Mouse (Mus musculus) 3T3-L1 (cell line): ENCODE measurements around the gene Arpc5.
"Not testable (repeated sequence)": the region's sequence is repeated elsewhere in the genome, so short reads cannot be mapped to it uniquely, and the experiment has no call there.

Source experiments
- DNase-seq: peaks from one replicate; pipeline ENCODE4 v3.0.0-alpha.2; 2015; ENCODE audit warnings: low read depth, low spot score

Arpc5 gene

DNA sequence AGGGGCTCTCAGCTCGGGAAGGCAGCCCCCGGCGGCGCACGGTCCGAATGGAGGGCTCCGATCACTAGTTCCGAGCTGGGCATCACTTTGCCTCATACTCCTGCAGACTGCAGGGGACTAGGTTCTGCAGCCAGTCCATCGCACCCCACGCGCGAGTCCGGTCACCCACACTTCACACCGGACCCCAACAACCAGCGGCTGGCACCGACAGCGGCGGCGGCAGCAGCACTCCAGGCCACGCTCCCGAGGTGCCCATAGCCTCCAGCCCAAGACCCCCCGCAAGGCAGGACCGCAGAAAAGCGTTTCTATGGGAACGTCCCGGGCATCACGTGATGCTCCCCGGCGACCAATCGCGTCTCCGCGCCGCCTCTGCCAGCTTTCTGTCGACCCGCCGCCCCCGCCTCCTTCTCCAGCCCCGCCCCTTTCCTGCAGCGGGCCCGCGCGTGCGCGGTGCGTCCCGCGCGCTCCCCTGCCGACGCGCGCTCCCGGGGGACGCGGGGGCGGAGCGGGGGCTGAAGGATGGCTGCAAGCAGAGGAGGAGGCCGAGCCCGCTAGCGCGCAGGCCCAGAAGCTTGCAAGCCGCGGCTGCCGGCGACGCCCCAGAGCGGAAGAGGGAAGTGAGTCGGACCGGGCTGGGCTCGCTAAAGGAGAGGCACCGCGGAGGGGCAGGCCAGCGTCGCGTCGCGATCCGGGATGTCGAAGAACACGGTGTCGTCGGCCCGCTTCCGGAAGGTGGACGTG is at the start of gene Arpc5, which contains the start of gene Rgl1:
Gene Arpc5 (plus strand): TSS at position 511 of the 741 bp plus-strand sequence.
Gene Rgl1 (minus strand): TSS at position 320 of the 741 bp plus-strand sequence.
- DNase-seq, result peak; percentile 93

DNA sequence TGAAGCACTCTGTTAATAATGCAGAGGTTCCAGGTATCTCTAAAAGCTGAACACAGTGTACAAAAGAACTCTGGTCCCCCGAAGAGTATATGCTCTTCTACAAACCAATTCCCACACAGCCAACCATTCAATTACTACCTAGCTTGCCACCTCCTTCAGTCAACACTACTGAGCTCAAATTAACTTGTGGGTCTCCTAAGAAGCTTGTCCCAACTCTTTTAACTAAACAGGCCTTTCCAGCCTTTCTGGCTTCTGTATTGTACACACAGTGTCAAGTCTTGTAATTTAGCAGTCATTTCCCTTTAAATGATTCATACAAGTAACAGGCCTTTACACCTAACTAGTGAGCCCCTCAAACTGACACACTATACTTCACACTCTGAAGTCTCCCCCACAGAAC is 49.0 kb upstream of the Arpc5 start:
- no peak for DNase-seq

DNA sequence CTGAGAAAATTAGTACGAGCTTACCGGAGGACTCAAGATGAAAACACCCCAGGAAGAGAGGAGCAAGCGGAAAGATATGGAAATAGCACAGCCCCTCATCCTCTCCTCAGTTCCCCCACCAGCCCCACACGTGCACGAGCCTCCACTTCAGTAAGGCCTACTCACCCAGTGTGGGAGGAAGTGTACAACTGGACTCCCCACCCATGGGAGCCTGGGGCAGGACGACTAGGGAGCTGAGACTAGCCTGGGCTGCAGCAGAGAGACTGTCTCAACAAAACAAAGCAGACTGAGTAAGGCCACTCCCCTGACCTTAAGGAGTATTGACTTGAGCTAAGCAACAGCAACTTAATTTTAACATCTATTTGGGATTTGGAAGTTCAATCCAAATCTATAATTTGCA is 48.1 kb upstream of the Arpc5 start:
- no peak for DNase-seq

DNA sequence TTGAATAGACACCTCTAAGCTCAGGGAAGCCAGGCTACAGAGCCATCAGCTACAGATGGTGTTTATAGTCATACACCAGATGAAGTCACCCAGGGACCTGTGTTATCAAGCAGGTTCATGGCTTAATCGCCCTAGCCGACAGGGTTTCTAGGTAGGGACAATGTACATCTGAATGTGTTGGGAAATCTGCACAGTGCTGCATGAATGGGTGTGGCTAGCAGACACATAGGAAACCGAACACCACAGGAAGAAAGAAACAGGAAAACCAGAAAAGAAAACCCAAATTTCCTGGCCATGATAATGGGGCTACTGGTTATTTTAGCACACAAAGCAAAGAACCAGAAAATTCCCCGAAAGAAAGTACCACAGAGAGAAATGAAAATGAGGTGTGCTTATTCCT is 45.4 kb upstream of the Arpc5 start:
- DNase-seq, result no peak

DNA sequence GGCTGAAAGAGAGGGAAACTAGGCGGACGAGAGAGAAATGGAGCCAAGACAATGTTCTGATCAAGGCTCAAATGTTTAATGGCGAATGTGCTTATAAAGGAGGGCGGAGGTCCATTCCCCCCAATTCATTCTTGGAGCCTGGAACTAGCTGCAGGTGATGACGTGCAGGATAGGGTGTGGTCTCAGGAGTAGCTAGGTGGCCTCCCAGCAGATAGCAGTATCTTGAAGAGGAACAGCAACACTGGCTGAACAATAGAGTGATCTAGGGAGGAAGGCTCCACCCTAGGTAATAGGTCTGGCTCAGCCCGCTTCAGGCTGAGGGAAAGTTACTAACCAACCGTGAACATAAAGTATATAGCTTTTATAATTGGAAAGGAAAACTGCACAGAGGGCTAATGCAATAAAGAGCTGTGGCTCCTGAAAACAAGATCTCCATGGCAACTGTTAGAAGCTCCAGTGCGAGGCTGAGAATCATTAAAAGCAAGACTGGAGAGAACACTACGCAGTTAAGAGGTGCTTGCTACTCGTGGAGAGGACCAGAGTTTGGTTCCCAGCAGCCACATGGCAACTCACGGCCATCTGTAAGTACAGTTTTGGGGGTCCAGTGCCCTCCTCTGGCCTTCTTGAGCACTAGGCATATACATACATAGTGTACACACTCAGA is 44.7 kb upstream of the Arpc5 start:
- no peak for DNase-seq

DNA sequence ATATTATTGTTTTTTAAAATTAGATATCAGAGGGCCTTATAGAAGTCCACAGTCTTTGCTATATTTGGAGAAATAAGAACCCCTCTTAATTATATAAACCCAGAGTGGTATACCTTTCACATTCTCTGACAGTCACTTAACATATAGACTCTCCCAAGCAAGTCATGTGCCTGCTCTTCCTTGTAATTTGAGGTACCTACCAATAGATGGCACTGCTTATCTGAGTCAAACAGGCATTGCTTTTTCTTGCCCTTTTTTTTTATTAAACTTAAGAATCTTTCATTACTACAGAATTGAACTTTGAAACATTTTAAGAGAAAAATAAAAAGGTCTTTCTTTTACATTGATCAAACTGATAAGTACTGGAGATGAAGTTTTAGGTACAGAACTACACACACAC is 42.1 kb upstream of the Arpc5 start:
- peak; percentile 62 for DNase-seq

DNA sequence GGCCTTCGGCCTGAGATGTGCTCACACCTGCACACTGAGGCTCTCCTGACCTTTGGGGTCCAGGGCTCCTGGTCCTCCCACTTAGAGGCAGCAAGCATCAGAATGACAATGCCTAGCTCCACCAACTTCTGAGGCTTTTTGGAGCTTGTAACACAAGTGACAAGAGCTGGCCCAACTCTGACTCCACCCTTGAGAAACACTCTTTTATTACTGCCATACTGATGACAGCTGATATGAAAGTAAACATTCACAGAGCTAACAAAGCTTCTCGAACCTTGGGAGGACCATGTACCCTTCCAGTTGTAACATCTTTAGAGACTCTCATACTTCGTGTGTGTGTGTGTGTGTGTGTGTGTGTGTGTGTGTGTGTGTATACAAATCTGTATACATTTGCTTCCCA is 40.2 kb upstream of the Arpc5 start:
- no peak for DNase-seq

DNA sequence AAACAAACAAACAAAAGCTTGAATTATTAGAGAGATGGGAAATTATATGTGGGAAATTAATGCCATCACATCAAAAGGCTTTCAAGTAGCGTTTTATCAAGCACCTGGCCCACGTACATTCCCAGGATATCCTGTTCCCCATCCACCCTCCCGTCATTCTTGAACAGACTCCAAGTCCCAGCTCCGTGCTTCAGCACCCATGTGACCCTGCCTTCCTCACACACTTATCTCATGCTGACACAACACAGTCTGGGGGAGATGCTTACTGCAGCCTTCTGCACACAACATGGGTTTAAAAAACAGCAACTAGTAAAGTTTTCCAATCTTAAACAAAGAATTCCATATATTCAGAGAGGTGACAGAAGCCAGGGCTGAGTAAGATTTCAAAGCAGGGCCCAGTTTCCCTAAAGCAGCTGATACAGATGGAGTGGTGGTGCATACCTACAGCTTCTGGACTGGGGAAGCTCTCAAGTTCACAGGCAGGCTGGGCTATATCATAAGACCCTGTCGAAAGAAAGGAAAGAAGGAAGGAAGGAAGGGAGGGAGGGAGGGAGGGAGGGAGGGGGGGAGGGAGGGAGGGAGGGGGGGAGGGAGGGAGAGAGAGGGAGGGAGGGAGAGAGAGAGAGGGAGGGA is 38.6 kb upstream of the Arpc5 start:
- DNase-seq, result no peak

DNA sequence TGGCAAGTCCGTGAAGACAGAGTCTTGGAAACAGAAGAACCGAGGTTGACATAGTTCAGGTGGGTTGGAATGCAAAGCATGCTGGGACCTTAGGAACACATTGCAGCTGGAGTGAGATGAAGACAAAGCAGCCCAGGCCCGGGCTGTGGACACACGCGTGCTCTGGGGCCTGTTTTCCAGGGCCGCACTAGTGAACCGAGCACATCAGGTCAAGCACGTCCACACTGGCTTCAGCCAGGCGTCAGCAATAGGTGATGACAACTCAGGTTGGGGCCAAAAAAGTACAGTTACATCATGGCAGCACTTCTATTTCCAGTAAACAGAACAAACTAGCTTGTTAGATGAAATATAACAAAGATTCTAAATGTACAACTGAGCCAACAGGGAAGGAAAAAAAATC is 27.5 kb upstream of the Arpc5 start:
- DNase-seq, result no peak

DNA sequence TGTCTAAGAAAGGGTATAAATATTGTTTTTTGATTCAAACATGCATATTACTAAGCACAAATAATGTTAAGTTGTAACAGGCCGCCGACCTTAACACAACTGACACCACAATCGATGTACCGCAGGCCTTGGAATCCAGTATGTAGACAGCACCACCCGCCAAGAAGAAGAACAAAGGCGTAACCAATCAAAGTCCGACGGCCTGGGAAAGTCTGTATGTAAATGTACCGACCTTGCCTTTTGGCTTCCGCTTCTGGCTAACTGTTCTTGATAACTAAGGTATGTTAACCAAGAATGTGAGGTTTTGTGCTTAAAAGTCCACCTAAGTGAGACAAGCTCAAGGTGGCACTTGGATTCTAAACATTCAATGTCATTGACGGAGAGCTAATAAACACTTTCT is 27.0 kb upstream of the Arpc5 start:
- no peak for DNase-seq

DNA sequence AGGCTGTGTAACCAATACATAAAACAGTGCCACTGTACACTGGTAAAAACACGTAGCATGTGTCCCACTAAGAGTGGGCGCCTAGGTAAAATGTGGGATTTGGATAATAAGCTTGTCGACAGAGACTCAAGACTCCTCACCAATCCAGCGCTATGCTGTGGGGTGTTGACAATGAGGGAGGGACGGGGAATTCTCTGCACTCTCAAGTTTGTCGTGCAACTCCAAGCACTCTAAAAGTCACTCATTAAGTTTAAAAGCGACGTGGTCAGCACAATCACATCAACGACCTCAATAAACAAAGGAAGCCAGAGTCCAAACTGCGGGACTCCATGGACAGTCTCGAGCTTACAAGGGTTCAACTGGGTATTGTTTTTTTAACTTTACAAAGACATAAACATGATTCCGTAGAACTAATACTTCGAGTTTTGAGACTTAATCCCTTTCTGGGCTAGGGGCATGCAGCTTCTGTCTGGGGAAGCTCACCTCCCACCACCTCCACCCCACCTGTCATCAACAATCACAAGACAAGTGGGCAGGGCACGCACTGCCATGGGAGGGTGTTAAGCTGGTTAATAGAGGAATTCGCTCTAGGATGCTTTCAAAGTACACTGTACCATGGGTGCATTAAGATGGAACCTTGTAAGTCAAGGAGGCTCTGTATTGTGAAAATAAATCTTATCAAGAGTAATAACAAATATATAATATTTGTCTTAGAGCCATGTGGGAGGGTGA is 23.1 kb upstream of the Arpc5 start:
- no peak for DNase-seq

DNA sequence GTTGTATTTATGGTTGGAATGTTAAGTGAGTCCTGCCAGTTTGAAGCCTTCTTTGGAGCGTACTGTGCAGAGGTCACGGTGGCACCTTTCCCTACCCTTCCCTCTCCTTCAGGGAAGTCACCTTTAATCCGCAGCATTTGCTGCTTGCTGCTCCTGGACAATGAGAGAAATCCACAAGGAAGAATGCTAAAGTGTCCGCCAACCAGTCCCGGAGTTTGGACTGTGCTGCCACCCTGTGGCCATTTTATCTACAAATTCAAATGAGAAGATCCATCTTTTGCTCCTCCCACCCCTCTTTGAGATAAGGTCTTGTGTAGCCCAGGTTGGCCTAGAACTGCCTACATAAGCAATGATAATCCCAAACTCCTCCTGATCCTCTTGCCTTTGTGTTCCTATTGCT is 19.9 kb upstream of the Arpc5 start:
- DNase-seq, result peak; percentile 89

DNA sequence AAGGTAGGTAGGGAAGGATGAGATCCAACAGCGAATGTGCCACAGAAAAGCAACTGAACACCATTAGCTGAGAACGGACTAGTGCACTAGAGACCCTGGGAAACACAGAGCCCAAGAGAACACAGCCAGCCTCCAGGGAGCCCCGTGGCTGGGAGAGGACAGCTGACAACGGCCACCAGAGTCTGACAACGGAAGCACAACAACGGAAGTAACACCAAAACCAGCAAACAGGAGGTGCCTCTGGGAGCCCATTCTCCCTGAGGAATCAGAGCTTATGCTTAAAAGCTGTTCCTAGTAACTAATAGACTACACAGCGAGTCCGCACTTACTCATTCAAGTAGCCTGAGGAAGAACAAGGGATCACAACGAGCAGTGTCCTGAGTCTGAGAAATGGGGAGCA is 17.1 kb upstream of the Arpc5 start:
- no peak for DNase-seq

DNA sequence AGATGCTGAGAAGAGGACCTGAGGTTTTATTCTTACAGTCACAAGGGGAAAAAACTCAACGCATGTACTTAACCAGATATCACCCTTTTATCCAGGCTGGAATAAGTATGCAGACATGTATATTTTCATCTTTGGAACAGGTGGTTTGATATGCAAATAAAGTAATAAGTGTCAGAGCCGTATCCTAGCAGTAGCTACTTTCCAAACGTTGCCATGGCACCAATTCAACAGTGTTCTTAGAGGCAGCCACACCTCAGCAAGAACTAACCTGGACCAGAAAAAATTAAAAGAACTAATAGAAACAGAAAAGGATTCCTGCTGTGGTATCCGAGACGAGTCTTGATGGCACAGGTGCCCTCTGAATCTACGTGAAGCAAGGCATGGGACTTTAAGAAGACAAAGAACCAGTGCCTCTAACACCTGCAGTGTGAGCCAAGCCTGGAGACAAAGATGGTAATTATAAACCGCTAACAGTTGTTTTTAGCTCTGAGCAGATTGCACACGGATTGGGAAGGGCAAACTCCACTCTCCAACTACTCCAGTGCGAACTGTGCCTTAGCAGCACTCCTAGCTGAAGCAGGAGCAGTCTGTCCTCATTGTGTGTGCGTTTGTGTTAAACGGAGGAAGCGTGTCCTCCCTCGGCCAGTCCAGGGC is 15.9 kb upstream of the Arpc5 start, which contains the start of gene Apobec4:
Gene Apobec4 (plus strand): TSS at position 240 of the 654 bp plus-strand sequence.
- no peak for DNase-seq

DNA sequence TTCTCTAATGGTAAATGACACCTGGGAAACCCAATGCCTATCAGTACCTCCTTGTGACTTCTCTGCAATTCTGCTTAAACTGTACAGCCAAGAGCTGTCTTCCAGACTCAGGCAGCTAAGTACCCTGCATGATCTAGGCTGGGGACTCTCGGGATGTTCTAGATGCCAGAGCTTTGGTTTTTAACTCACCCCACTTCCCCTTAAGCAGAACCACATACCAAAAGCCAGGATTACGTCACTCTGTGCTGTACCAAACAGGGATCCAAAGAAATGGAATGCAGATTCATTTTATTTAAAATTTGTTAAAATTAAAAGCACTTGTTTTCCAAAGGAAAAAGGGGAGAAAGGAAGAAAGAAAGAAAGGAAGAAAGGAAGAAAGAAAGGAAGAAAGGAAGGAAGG is 4.6 kb upstream of the Arpc5 start:
- DNase-seq, result peak; percentile 26

DNA sequence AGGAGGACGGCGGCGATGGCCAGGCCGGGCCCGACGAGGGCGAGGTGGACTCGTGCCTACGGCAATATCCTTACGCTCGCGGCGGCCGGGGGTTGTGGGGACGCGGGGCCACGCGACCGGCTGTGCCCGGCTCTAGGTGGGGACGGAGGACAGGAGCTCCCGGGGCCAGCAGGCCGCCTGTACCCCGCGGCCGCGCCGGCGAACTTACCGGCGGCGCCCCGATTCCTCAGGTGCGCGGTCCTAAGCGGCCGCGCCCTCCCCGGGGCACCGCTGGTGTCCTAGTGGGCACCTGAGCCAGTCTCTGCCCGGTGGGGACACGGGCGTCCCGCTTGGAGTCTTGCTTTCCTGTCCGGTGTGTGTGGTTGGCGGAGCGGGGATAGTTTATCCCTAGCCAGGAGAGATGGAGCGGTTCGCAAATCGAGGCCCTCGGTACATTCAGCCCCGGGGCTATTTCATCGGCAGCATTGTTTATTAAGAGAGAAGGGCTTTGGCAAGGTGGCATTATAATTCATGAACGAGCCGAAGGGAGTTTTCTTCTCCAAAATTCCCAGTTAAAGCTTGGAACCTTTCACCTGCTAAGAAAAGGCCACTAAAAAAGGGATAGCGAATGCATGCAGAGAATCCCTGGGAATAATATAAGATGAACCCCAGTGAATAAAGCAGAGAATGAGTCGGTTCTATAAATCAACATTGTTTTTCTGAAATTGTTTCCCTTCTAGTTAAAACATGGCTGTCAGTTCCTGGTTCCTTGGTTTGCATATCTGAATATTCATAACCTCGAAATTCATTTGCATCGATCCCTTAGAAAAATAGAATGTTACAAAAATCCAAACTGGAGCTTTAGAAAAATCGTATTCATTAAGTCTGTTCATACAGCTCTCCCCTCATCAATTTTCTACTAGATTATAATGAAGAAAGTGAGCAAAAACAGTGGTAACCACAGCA is 734 bp downstream of the Arpc5 start:
- peak; percentile 54 for DNase-seq

DNA sequence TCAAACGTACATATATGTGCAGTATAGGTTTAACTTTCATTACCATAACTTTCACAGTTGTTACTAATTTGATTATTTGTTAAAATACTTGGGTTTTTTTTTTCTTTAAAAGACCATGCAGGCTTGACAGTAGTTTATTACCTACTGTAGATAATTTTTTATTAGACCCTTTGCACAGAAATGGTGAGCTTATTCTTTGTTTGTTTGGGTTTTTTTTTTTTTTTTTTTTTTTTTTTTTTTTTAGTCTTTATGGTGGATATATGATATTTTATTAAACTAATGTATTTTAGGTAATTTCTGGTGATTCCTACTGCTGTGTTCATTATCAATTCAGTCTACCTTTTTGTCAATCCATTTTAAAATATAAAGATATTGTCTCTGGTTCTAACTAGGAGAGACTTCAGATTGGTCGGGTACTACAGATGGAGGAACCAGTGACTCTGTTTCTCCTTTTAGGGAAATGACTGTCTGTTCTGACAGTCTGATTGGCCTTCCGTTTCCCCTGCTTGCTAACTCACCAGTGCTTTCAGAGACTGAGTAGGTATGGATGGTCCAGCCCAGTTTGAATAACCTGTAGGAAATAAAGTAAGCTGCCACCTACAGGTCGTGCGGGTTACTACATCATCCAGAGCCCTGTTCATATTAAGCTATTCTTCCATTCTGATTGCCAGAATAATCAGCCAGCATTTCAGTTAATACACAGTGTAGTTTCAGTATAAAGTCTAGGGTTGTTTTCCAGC is 1.6 kb downstream of the Arpc5 start:
- DNase-seq, result peak; percentile 98

DNA sequence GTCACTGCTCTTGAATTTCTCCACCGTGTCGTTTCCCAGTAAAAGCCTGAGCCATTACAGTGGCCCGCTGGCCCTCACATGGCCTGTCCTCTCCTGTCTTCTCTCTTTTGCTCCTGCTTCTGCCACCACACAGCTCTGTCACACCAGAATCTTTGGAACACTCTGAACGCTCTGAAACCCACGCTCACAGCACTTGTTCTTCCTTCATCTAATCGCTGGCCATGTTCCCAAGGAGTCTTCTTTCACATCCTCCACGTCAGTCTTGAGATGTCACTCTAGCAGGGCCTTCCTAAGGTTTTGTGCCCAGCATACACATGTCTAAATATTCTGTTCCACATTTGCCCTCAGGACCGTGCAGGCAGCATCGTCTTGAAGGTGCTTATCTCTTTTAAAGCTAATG is 4.7 kb downstream of the Arpc5 start:
- no peak for DNase-seq

DNA sequence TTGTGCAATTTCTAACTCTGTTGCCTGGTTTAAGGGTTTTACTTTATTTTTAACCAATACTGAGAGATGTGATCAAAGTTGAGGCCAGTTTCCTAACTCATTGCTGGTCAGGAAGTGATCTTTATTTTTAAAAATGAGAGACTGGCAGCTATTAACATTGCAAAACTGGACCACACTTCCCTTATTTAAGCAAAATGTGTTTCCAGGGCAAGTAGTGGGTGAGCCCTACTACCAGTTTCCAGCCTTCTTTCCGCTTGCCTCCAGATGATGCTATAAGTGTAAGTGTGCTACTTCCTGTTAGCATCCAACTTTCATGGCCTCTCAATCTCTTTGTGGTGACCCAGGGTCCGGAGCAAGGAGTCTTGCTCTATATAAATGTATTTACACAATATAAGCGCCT is 8.3 kb downstream of the Arpc5 start:
- not testable (repeated sequence) for DNase-seq
